Mouse (Mus musculus) heart, postnatal 0 days (tissue): ENCODE measurements around the gene Olfr99. TPM values are rescaled to one million over a fixed set of nuclear protein-coding genes. Genes with fewer than 3 reads are reported as not detected.

ENCODE experiments used
- ATAC-seq: fragments of 200-750 bp; cut with Nextera tagmentation; 2 replicates; pipeline ENCODE4 v1.8.0; 2017; ENCODE audit warnings: low read depth, moderate number of reproducible peaks, moderate library complexity; ENCODE audit not compliant: insufficient read depth
- DNase-seq: peaks from one replicate; pipeline ENCODE4 v3.0.0-alpha.2; 2016; ENCODE audit warnings: low spot score
- H3K27ac ChIP-seq: fragments of 300-500 bp; sonication (generic); 2 replicates; pipeline ENCODE4 v1.5.1; 2014; ENCODE audit warnings: low read depth, mild to moderate bottlenecking
- H3K27me3 ChIP-seq: fragments of 300-500 bp; sonication (generic); 2 replicates; pipeline ENCODE4 v1.6.1; 2014; ENCODE audit warnings: low read length, mixed read lengths; ENCODE audit not compliant: control insufficient read depth, insufficient read depth
- H3K36me3 ChIP-seq: fragments of 300-500 bp; sonication (generic); replicated peaks from 2 replicates; pipeline ENCODE4 v1.6.1; 2014; ENCODE audit warnings: low read length, mixed read lengths; ENCODE audit not compliant: control insufficient read depth, insufficient read depth
- H3K4me1 ChIP-seq: fragments of 300-500 bp; sonication (generic); 2 replicates; pipeline ENCODE4 v1.6.1; 2014; ENCODE audit warnings: antibody characterized with exemption; ENCODE audit not compliant: control insufficient read depth, insufficient read depth
- H3K4me2 ChIP-seq: fragments of 300-500 bp; sonication (generic); 2 replicates; pipeline ENCODE4 v1.6.1; 2014; ENCODE audit warnings: low read depth, mild to moderate bottlenecking, low read length, moderate library complexity
- H3K4me3 ChIP-seq: fragments of 300-500 bp; sonication (generic); 2 replicates; pipeline ENCODE4 v1.5.1; 2014; ENCODE audit warnings: low read depth, low read length
- H3K9ac ChIP-seq: fragments of 300-500 bp; sonication (generic); replicated peaks from 2 replicates; pipeline ENCODE4 v1.6.1; 2014; ENCODE audit warnings: low read depth, low read length, mixed read lengths
- H3K9me3 ChIP-seq: fragments of 300-500 bp; sonication (generic); replicated peaks from 2 replicates; pipeline ENCODE4 v1.6.1; 2016; ENCODE audit warnings: low read length; ENCODE audit not compliant: control insufficient read depth
- CTCF ChIP-seq: IDR thresholded peaks from 2 replicates; pipeline ENCODE4 v1.5.1; 2016; ENCODE audit warnings: antibody characterized with exemption, control low read depth, low read depth
- EP300 ChIP-seq: IDR thresholded peaks from 2 replicates; pipeline ENCODE4 v1.6.1; 2016; ENCODE audit warnings: antibody characterized with exemption, low read depth
- WGBS: fragments of 180-500 bp; shearing (Covaris S2); extraction: QIAGEN DNeasy Blood & Tissue Kit; methylation state at CpG from one replicate; pipeline ENCODE4 v1.1.7; 2014; 5-methylcytosine and 5-hydroxymethylcytosine counted together
- polyA plus RNA-seq: library from polyadenylated mRNA; unstranded; fragments of >200 nt; fragmentation: Nextera tagmentation; extraction: Ambion mirVana; gene quantifications from 2 replicates; pipeline ENCODE4 v1.2.1, GENCODE M21; 2015
- total RNA-seq: library from RNA; depleted of rRNA; stranded (reverse); fragments of >200 nt; gene quantifications from 2 replicates; pipeline ENCODE4 v1.2.3, GENCODE M21; 2014; ENCODE audit warnings: low replicate concordance; rRNA removed

The Olfr99 gene
- total RNA-seq (not detected in 2 replicates), polyA plus RNA-seq (not detected in 2 replicates)

- Histone ChIP-seq H3K27ac (no peak within 1 kb of the TSS), H3K27me3 (no peaks in the 10 kb centered on the region), H3K9ac (no peak within 1 kb of the TSS), H3K36me3 (no peaks in the 10 kb centered on the region), H3K4me2 (no peak within 1 kb of the TSS), H3K9me3 (no peaks in the 10 kb centered on the region), H3K4me3 (no peak within 1 kb of the TSS), H3K4me1 (no peaks in the 10 kb centered on the region)
- TF ChIP-seq CTCF (no peak), EP300 (no peak)
- no peak for DNase-seq
- WGBS: 60% methylated on average over 1 of the region's 1 CpGs
- no peak for ATAC-seq
These were observed at the start of gene Olfr99 for GRCm38 (mm10) chr17:37283360-37283759. Gene Olfr99 (minus strand): TSS chr17:37283460.

- no peaks in the 10 kb centered on the region for H3K36me3 ChIP-seq
- H3K27me3 ChIP-seq: no peaks in the 10 kb centered on the region
- no peaks in the 10 kb centered on the region for H3K4me1 ChIP-seq
- no peak within 1 kb of the TSS for H3K27ac ChIP-seq
- H3K9me3 ChIP-seq: 0 out of 2 replicates have a peak, but pooled peaks cover 4% of the 10 kb centered on the region
- no peak within 1 kb of the TSS for H3K4me2 ChIP-seq
- no peak within 1 kb of the TSS for H3K4me3 ChIP-seq
- DNase-seq (no peak), ATAC-seq (no peak)
- H3K9ac ChIP-seq: no peak within 1 kb of the TSS
- no peak for TF ChIP-seq CTCF
- no peak for TF ChIP-seq EP300
These were observed 33.7 kb upstream of the Olfr99 start, which contains the start of gene Olfr102 for GRCm38 (mm10) chr17:37316954-37317353. Gene Olfr102 (minus strand): TSS chr17:37317054.

GRCm38 (mm10) chr17:37310146-37310699 lies 27.0 kb upstream of the Olfr99 start:
- Histone ChIP-seq H3K27ac (no peak overlapping the region), H3K9ac (no peak overlapping the region), H3K36me3 (no peaks in the 10 kb centered on the region), H3K4me2 (no peak overlapping the region), H3K27me3 (no peaks in the 10 kb centered on the region), H3K9me3 (no peaks in the 10 kb centered on the region), H3K4me3 (no peak overlapping the region), H3K4me1 (no peaks in the 10 kb centered on the region)
- no peak for TF ChIP-seq EP300
- no peak for TF ChIP-seq CTCF
- no peak for DNase-seq
- no peak for ATAC-seq
- 27% methylated on average over 2 of the region's 2 CpGs for WGBS

DNA sequence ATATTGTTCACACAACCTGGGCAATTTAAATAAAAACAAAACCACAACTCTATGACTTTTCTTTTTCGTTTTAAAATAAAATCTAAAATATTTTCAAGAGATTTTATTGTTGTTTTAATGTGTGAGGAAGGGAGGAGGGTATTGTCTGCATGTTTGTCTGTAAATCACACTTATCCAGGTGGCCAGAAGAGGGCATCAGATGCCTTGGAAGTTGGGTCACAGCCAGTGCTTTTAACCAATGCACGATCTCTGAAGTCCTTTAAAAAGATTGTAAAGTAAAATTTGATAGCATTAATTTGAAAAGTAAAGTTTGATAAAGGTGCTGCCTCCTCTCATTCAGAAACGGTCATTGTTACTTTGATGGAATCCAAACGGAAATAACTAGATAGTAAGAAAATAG lies 25.2 kb upstream of the Olfr99 start:
- H3K4me3 ChIP-seq: no peak overlapping the region
- DNase-seq (no peak), ATAC-seq (no peak)
- H3K9ac ChIP-seq: no peak overlapping the region
- no peak for TF ChIP-seq CTCF
- TF ChIP-seq EP300: no peak
- H3K27ac ChIP-seq: no peak overlapping the region
- H3K9me3 ChIP-seq: no peaks in the 10 kb centered on the region
- H3K4me1 ChIP-seq: no peaks in the 10 kb centered on the region
- H3K27me3 ChIP-seq: no peaks in the 10 kb centered on the region
- 24% methylated on average over 4 of the region's 4 CpGs for WGBS
- no peaks in the 10 kb centered on the region for H3K36me3 ChIP-seq
- H3K4me2 ChIP-seq: no peak overlapping the region

GRCm38 (mm10) chr17:37304213-37304612 lies 21.0 kb upstream of the Olfr99 start, which contains the start of gene Olfr101:
Gene Olfr101 (minus strand): TSS chr17:37304313.
- Histone ChIP-seq H3K4me1 (no peaks in the 10 kb centered on the region), H3K36me3 (no peaks in the 10 kb centered on the region), H3K27ac (no peak within 1 kb of the TSS), H3K9ac (no peak within 1 kb of the TSS), H3K27me3 (no peaks in the 10 kb centered on the region), H3K4me2 (no peak within 1 kb of the TSS), H3K9me3 (no peaks in the 10 kb centered on the region), H3K4me3 (no peak within 1 kb of the TSS)
- no peak for DNase-seq
- TF ChIP-seq CTCF (no peak), EP300 (no peak)
- no peak for ATAC-seq
- 63% methylated on average over 4 of the region's 4 CpGs for WGBS

DNA sequence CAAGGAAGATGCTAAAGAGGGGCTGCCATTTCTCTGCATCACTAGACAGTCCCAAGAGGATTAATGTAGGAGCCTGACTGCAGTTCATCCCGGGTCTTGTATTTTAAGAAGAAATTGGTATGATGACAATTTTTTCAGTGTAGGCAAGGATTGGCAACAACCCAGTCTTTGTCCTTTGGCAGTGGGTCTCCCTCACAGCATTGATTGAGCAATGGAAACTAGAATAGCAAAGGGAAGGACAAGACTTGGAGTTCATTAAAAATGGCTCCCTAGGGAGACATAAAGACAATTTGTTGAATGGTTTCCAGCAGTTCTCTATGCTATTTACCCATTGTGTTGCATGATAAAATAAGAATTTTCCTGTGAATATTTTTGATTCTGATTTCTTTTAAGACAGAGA lies 2.9 kb downstream of the Olfr99 start:
- 50% methylated on average over 1 of the region's 1 CpGs for WGBS
- Histone ChIP-seq H3K36me3 (no peaks in the 10 kb centered on the region), H3K27ac (no peak overlapping the region), H3K4me1 (no peaks in the 10 kb centered on the region), H3K4me2 (no peak overlapping the region), H3K4me3 (no peak overlapping the region), H3K27me3 (no peaks in the 10 kb centered on the region), H3K9ac (no peak overlapping the region), H3K9me3 (no peaks in the 10 kb centered on the region)
- ATAC-seq (no peak), DNase-seq (no peak)
- no peak for TF ChIP-seq CTCF
- TF ChIP-seq EP300: no peak
